Mouse (Mus musculus): Measurements from ENCODE around the gene Rnf41. TPM values are rescaled to one million over a fixed set of nuclear protein-coding genes. Genes with fewer than 3 reads are reported as not detected.
A peak's percentile ranks its signal among the peaks of the same experiment; 100 is the strongest.

Rnf41 gene
- polyA plus RNA-seq (2016; fragmentation: Nextera tagmentation; extraction: Ambion mirVana): 61.3 and 61.4 TPM in 2 replicates

GRCm38 (mm10) chr10:128411211-128412054 is at the start of gene Rnf41, which contains the start of gene Nabp2:
Gene Rnf41 (plus strand): TSS chr10:128411657.
Gene Nabp2 (minus strand): TSS chr10:128411492.
- peaks cover 33% of the 10 kb centered on the region for H3K36me3 ChIP-seq
- peak within 1 kb of the TSS; percentile 97 for H3K4me2 ChIP-seq (replicated peaks)
- WGBS: under 1% methylated on average over 50 of the region's 50 CpGs
- peaks cover 40% of the 10 kb centered on the region for H3K4me1 ChIP-seq
- ATAC-seq (ENCODE audit: low FRiP score, low read depth): peak; percentile 86
- H3K27ac ChIP-seq: peak within 1 kb of the TSS; percentile 86
- H3K27me3 ChIP-seq (replicated peaks): no peaks in the 10 kb centered on the region
- H3K9me3 ChIP-seq: no peaks in the 10 kb centered on the region
- peak within 1 kb of the TSS; percentile 97 for H3K4me3 ChIP-seq
- peak within 1 kb of the TSS; percentile 91 for H3K9ac ChIP-seq

- Histone ChIP-seq H3K4me3 (no peak overlapping the region), H3K36me3 (peaks cover 74% of the 10 kb centered on the region), H3K4me2 (replicated peaks) (no peak overlapping the region), H3K27ac (no peak overlapping the region), H3K9ac (no peak overlapping the region), H3K27me3 (replicated peaks) (no peaks in the 10 kb centered on the region), H3K9me3 (no peaks in the 10 kb centered on the region), H3K4me1 (0 out of 2 replicates have a peak, but pooled peaks cover 1% of the 10 kb centered on the region)
- 93% methylated on average over 6 of the region's 6 CpGs for WGBS
- no peak for ATAC-seq (ENCODE audit: low FRiP score, low read depth)
Measured at GRCm38 (mm10) chr10:128361836-128362235, 49.6 kb upstream of the Rnf41 start.

GRCm38 (mm10) chr10:128362568-128362967 is 48.9 kb upstream of the Rnf41 start:
- no peak for ATAC-seq (ENCODE audit: low FRiP score, low read depth)
- Histone ChIP-seq H3K9ac (no peak overlapping the region), H3K4me1 (peaks cover 4% of the 10 kb centered on the region), H3K27me3 (replicated peaks) (no peaks in the 10 kb centered on the region), H3K9me3 (no peaks in the 10 kb centered on the region), H3K36me3 (peaks cover 74% of the 10 kb centered on the region), H3K27ac (no peak overlapping the region), H3K4me2 (replicated peaks) (no peak overlapping the region), H3K4me3 (no peak overlapping the region)
- WGBS: 53% methylated on average over 3 of the region's 3 CpGs

- ATAC-seq (ENCODE audit: low FRiP score, low read depth): peak; percentile 0; the same call in 1 of the 2 replicates
- Histone ChIP-seq H3K9me3 (no peaks in the 10 kb centered on the region), H3K36me3 (peaks cover 21% of the 10 kb centered on the region), H3K27me3 (replicated peaks) (no peaks in the 10 kb centered on the region), H3K4me1 (peaks cover 11% of the 10 kb centered on the region), H3K4me2 (replicated peaks) (peak overlapping the region; percentile 92), H3K9ac (peak overlapping the region; percentile 75), H3K27ac (peak overlapping the region; percentile 89; the same call in 1 of the 2 replicates), H3K4me3 (peak overlapping the region; percentile 65)
- WGBS: 17% methylated on average over 19 of the region's 19 CpGs
Measured at GRCm38 (mm10) chr10:128367899-128368401, 43.5 kb upstream of the Rnf41 start.

GRCm38 (mm10) chr10:128368402-128369217 is 42.8 kb upstream of the Rnf41 start, which contains the start of gene Coq10a:
Gene Coq10a (minus strand): TSS chr10:128368997.
- WGBS: under 1% methylated on average over 87 of the region's 87 CpGs
- ATAC-seq (ENCODE audit: low FRiP score, low read depth): peak; percentile 96

GRCm38 (mm10) chr10:128369218-128369543 is 42.3 kb upstream of the Rnf41 start:
- peak overlapping the region; percentile 75 for H3K9ac ChIP-seq
- peak overlapping the region; percentile 89 for H3K27ac ChIP-seq
- H3K4me1 ChIP-seq: peaks cover 11% of the 10 kb centered on the region
- WGBS: 7% methylated on average over 9 of the region's 9 CpGs
- H3K4me2 ChIP-seq (replicated peaks): peak overlapping the region; percentile 92
- no peak for ATAC-seq (ENCODE audit: low FRiP score, low read depth)
- H3K27me3 ChIP-seq (replicated peaks): no peaks in the 10 kb centered on the region
- no peaks in the 10 kb centered on the region for H3K9me3 ChIP-seq
- H3K36me3 ChIP-seq: peaks cover 12% of the 10 kb centered on the region
- peak overlapping the region; percentile 65 for H3K4me3 ChIP-seq

More at GRCm38 (mm10) chr10:128368402-128369217, 42.8 kb upstream of the Rnf41 start, which contains the start of gene Coq10a:
- Histone ChIP-seq H3K4me1 (peaks cover 11% of the 10 kb centered on the region), H3K36me3 (peaks cover 14% of the 10 kb centered on the region), H3K9ac (peak within 1 kb of the TSS; percentile 75), H3K4me2 (replicated peaks) (peak within 1 kb of the TSS; percentile 92), H3K27me3 (replicated peaks) (no peaks in the 10 kb centered on the region), H3K27ac (peak within 1 kb of the TSS; percentile 89), H3K4me3 (peak within 1 kb of the TSS; percentile 65), H3K9me3 (no peaks in the 10 kb centered on the region)

GRCm38 (mm10) chr10:128369599-128369998 is 41.9 kb upstream of the Rnf41 start:
- 84% methylated on average over 6 of the region's 6 CpGs for WGBS
- H3K9me3 ChIP-seq: no peaks in the 10 kb centered on the region
- H3K36me3 ChIP-seq: peaks cover 9% of the 10 kb centered on the region; the same call in 1 of the 2 replicates
- H3K4me2 ChIP-seq (replicated peaks): peak overlapping the region; percentile 92
- no peak for ATAC-seq (ENCODE audit: low FRiP score, low read depth)
- H3K4me1 ChIP-seq: peaks cover 11% of the 10 kb centered on the region
- H3K4me3 ChIP-seq: peak overlapping the region; percentile 65; the same call in 1 of the 2 replicates
- peak overlapping the region; percentile 89; the same call in 1 of the 2 replicates for H3K27ac ChIP-seq
- peak overlapping the region; percentile 75; the same call in 1 of the 2 replicates for H3K9ac ChIP-seq
- H3K27me3 ChIP-seq (replicated peaks): no peaks in the 10 kb centered on the region

- no peak overlapping the region for H3K4me2 ChIP-seq (replicated peaks)
- H3K4me3 ChIP-seq: no peak overlapping the region
- no peaks in the 10 kb centered on the region for H3K27me3 ChIP-seq (replicated peaks)
- peaks cover 11% of the 10 kb centered on the region for H3K4me1 ChIP-seq
- no peak overlapping the region for H3K9ac ChIP-seq
- no peaks in the 10 kb centered on the region for H3K9me3 ChIP-seq
- peaks cover 6% of the 10 kb centered on the region; the same call in 1 of the 2 replicates for H3K36me3 ChIP-seq
- no peak overlapping the region for H3K27ac ChIP-seq
- WGBS: 63% methylated on average over 6 of the region's 6 CpGs
- no peak for ATAC-seq (ENCODE audit: low FRiP score, low read depth)
Measured at GRCm38 (mm10) chr10:128370021-128370420, 41.4 kb upstream of the Rnf41 start.

GRCm38 (mm10) chr10:128370601-128371000 is 40.9 kb upstream of the Rnf41 start:
- no peaks in the 10 kb centered on the region for H3K9me3 ChIP-seq
- no peaks in the 10 kb centered on the region for H3K27me3 ChIP-seq (replicated peaks)
- no peak overlapping the region for H3K4me2 ChIP-seq (replicated peaks)
- ATAC-seq (ENCODE audit: low FRiP score, low read depth): no peak
- 64% methylated on average over 4 of the region's 4 CpGs for WGBS
- H3K27ac ChIP-seq: no peak overlapping the region
- H3K4me1 ChIP-seq: peaks cover 11% of the 10 kb centered on the region
- H3K36me3 ChIP-seq: peaks cover under 1% of the 10 kb centered on the region; the same call in 1 of the 2 replicates
- no peak overlapping the region for H3K4me3 ChIP-seq
- no peak overlapping the region for H3K9ac ChIP-seq

- no peak overlapping the region for H3K27ac ChIP-seq
- H3K4me2 ChIP-seq (replicated peaks): no peak overlapping the region
- no peaks in the 10 kb centered on the region for H3K36me3 ChIP-seq
- peaks cover 14% of the 10 kb centered on the region for H3K4me1 ChIP-seq
- no peak overlapping the region for H3K9ac ChIP-seq
- ATAC-seq (ENCODE audit: low FRiP score, low read depth): no peak
- H3K4me3 ChIP-seq: no peak overlapping the region
- no peaks in the 10 kb centered on the region for H3K27me3 ChIP-seq (replicated peaks)
- no peaks in the 10 kb centered on the region for H3K9me3 ChIP-seq
- 85% methylated on average over 5 of the region's 5 CpGs for WGBS
Measured at GRCm38 (mm10) chr10:128372142-128372541, 39.3 kb upstream of the Rnf41 start.

GRCm38 (mm10) chr10:128372989-128373748 is 38.3 kb upstream of the Rnf41 start:
- Histone ChIP-seq H3K27me3 (replicated peaks) (no peaks in the 10 kb centered on the region), H3K4me3 (no peak overlapping the region), H3K4me2 (replicated peaks) (no peak overlapping the region), H3K9me3 (no peaks in the 10 kb centered on the region), H3K27ac (no peak overlapping the region), H3K4me1 (peaks cover 10% of the 10 kb centered on the region), H3K9ac (no peak overlapping the region), H3K36me3 (no peaks in the 10 kb centered on the region)
- WGBS: 88% methylated on average over 6 of the region's 6 CpGs
- ATAC-seq (ENCODE audit: low FRiP score, low read depth): no peak
